Mouse (Mus musculus) C2C12 (cell line): Measurements from ENCODE around the gene Hoxb6. TPM values are rescaled to one million over a fixed set of nuclear protein-coding genes. Genes with fewer than 3 reads are reported as not detected.

Experiments
- H3K27me3 ChIP-seq: one replicate; pipeline ENCODE4 v1.6.1; 2011; ENCODE audit not compliant: control insufficient read depth, insufficient read depth, insufficient read length
- H3K36me3 ChIP-seq: one replicate; pipeline ENCODE4 v1.6.1; 2011; ENCODE audit not compliant: control insufficient read depth, insufficient read depth
- H3K4me3 ChIP-seq: one replicate; pipeline ENCODE4 v1.5.1; 2011; ENCODE audit warnings: mild to moderate bottlenecking, control low read depth; ENCODE audit not compliant: poor library complexity, insufficient read depth, severe bottlenecking
- H3K79me2 ChIP-seq: one replicate; pipeline ENCODE4 v1.6.1; 2011; ENCODE audit not compliant: control insufficient read depth, insufficient read depth
- H3K79me3 ChIP-seq: one replicate; pipeline ENCODE4 v1.6.1; 2011; ENCODE audit warnings: low read depth, control low read depth
- H3ac ChIP-seq: one replicate; pipeline ENCODE3; 2011; ENCODE audit warnings: low read depth; ENCODE audit not compliant: control insufficient read depth, insufficient read length
- CEBPB ChIP-seq: IDR thresholded peaks from one replicate; pipeline ENCODE4 v1.6.1; 2011; ENCODE audit warnings: low read depth, mild to moderate bottlenecking, control low read depth, moderate library complexity
- CTCF ChIP-seq: IDR thresholded peaks from one replicate; pipeline ENCODE4 v1.5.1; 2011; ENCODE audit not compliant: control insufficient read depth, insufficient read depth, insufficient read length
- FOSL1 ChIP-seq: IDR thresholded peaks from one replicate; pipeline ENCODE4 v1.8.0; 2011; ENCODE audit warnings: mild to moderate bottlenecking, low read length; ENCODE audit not compliant: poor library complexity, insufficient read depth, severe bottlenecking
- MAX ChIP-seq: IDR thresholded peaks from one replicate; pipeline ENCODE4 v1.6.1; 2011; ENCODE audit warnings: mild to moderate bottlenecking, control low read depth
- MYOD1 ChIP-seq: IDR thresholded peaks from one replicate; pipeline ENCODE4 v1.6.1; 2011; ENCODE audit warnings: low read depth; ENCODE audit not compliant: control insufficient read depth, insufficient read length
- MYOG ChIP-seq: IDR thresholded peaks from one replicate; pipeline ENCODE4 v1.6.1; 2011; ENCODE audit not compliant: control insufficient read depth, insufficient read length; ENCODE audit errors: extremely low read depth
- USF1 ChIP-seq: IDR thresholded peaks from one replicate; pipeline ENCODE4 v1.6.1; 2011; ENCODE audit warnings: low read depth, mild to moderate bottlenecking, control low read depth, moderate library complexity
- polyA plus RNA-seq: library from polyadenylated mRNA; unstranded; fragments of >200 nt; fragmentation: generic; extraction: Trizol; gene quantifications from one replicate; pipeline ENCODE4 v1.2.1, GENCODE M21; 2012; ENCODE audit warnings: missing spikeins

Hoxb6 gene
- polyA plus RNA-seq, 1 experiment: 0.05 TPM

DNA sequence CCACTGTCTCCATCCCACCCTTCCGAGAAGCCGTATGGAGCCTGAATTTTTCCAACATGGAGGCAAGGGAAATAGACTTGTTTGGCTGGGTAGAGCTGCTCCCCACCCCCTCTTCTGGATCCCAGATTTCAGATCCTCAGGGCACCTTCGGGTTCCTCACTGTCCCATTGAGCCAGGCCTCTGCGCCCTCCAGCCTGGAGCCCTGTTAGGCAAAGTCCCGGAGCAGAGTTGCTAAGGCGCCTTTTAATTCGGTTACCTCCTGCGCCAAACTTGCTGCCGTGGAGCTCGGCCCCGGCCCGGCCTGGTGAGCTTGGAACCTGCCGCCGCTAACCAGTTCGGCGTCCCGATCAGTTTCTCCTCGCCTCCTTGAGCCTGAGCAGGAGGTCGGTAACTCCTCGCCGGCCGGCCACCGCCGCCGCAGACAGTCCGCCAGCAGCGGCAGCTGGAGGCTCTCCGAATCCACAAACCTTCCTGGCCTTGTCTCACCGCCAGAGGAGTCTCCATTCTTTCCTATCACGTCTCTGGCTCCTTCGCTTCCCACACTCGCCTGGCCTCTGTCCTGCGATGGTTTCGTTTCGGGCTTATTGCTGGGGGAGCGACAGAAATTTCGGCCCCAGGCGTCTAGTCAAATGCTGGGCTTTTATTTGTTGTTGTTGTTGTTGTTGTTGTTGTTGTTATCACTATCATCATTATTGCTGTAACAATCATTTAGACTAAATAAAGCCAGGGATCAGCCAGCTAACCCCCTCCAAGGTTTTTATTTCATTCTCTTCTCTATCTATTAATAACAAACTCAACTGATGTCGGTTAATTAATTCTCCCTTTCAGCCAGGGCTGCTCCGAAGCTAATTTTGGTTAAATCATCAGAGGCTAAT, 49.7 kb downstream of the Hoxb6 start:
- Histone ChIP-seq H3ac (no peak overlapping the region), H3K79me3 (no peaks in the 10 kb centered on the region), H3K27me3 (peaks cover 92% of the 10 kb centered on the region), H3K4me3 (no peak overlapping the region), H3K79me2 (no peaks in the 10 kb centered on the region), H3K36me3 (no peaks in the 10 kb centered on the region)
- TF ChIP-seq CTCF: no peak
- no peak for TF ChIP-seq MYOD1
- TF ChIP-seq USF1: no peak
- no peak for TF ChIP-seq CEBPB
- no peak for TF ChIP-seq FOSL1
- no peak for TF ChIP-seq MAX
- no peak for TF ChIP-seq MYOG

DNA sequence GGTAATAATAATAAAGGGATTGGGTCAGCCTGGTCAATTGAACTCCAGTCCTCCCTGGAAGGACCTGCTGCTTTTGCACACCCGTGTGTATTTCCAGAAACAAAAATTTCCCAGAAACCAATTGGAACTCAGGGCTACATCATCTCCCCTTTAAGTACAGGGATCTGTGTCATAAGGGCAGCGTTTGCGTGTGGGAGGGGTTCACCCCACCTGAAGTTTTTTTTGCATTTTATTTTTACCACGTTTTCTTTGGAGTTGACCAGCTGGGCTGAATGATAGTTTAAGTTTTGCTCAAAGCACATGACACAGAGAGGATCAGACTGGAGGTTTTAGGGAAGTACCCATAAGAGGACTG, 50.3 kb downstream of the Hoxb6 start:
- Histone ChIP-seq H3K36me3 (no peaks in the 10 kb centered on the region), H3K27me3 (peaks cover 90% of the 10 kb centered on the region), H3K79me3 (no peaks in the 10 kb centered on the region), H3K4me3 (no peak overlapping the region), H3K79me2 (no peaks in the 10 kb centered on the region), H3ac (no peak overlapping the region)
- no peak for TF ChIP-seq USF1

DNA sequence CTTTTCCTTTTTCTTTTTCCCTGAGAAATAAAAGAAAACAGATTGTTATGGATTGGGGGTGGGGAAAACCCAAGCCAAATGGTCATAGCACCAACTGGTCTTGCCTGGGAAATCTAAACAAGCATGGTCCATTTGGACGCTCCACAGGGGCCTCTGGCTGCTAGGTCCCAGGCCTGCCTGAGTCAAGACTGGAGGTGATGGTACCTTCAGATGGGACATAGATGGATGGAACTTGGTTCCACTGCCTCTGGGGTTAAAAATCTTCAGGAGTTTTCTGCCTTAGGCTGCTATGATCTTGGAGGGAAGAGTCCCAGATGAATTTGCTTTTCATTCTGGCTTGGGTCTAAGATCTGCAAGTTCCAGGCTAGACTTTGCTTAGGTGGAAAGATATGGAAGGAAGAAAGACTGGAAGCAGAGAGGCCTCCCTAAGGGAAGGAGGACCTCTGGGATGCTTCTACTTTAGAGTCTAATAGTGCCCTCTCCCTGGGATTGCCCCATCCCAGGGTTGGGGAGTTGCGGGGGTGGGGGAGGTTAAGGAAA, 51.0 kb downstream of the Hoxb6 start:
- Histone ChIP-seq H3K4me3 (no peak overlapping the region), H3K79me2 (no peaks in the 10 kb centered on the region), H3ac (no peak overlapping the region), H3K36me3 (no peaks in the 10 kb centered on the region), H3K79me3 (no peaks in the 10 kb centered on the region), H3K27me3 (peaks cover 90% of the 10 kb centered on the region)
- TF ChIP-seq FOSL1 (no peak), USF1 (no peak), MAX (no peak), MYOG (no peak), CTCF (no peak), MYOD1 (no peak), CEBPB (no peak)

DNA sequence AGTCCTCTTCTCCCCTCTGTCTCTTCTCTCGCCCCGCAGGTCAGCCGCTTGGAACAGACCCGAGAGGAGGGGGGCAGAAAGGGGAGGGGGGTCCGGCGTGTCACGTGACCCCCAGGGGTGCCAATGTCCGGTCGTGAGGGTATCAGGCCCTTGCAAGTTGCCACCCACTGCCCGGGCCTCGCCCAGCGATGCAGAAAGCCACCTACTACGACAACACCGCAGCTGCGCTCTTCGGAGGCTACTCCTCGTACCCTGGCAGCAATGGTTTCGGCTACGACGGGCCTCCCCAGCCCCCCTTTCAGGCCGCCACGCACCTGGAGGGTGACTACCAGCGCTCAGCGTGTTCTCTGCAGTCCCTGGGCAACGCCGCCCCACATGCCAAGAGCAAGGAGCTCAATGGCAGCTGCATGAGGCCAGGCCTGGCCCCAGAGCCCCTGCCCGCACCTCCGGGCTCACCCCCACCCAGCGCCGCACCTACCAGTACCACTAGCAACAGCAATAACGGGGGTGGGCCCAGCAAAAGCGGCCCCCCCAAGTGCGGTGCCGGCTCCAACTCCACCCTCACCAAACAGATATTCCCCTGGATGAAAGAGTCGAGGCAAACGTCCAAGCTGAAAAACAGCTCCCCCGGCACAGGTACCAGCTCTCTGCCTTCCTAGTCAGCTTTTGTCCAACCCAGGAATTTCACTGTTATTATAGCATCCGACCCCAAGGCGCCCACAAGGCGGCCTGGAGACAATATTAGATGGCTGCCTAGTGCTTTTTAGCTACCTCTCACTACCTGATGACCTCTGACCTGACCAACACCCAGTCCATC, 52.0 kb downstream of the Hoxb6 start:
- H3K79me2 ChIP-seq: no peaks in the 10 kb centered on the region
- H3ac ChIP-seq: no peak overlapping the region
- H3K4me3 ChIP-seq: no peak overlapping the region
- no peaks in the 10 kb centered on the region for H3K36me3 ChIP-seq
- peaks cover 83% of the 10 kb centered on the region for H3K27me3 ChIP-seq
- no peaks in the 10 kb centered on the region for H3K79me3 ChIP-seq
- TF ChIP-seq MAX (no peak), FOSL1 (no peak), CEBPB (no peak), USF1 (no peak), CTCF (no peak), MYOD1 (no peak), MYOG (no peak)

DNA sequence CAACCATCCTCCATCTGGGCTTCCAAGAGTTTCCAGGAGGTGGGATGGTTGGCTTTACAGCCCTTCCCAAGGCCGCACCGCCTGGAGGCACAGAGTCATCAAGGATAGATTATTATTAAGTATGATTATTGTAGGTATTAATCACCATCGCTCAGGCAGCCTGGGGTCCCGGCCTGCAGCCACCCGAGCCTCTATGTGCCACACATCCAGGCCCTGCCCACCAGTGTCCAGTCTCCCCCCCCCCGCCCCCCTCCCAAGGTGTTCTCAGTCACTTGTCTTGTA, 52.5 kb downstream of the Hoxb6 start:
- no peaks in the 10 kb centered on the region for H3K36me3 ChIP-seq
- H3K79me3 ChIP-seq: no peaks in the 10 kb centered on the region
- TF ChIP-seq USF1: no peak
- no peak for TF ChIP-seq MAX
- no peak for TF ChIP-seq MYOD1
- no peak for TF ChIP-seq FOSL1
- no peak for TF ChIP-seq CEBPB
- TF ChIP-seq CTCF: no peak
- no peaks in the 10 kb centered on the region for H3K79me2 ChIP-seq
- peaks cover 83% of the 10 kb centered on the region for H3K27me3 ChIP-seq
- H3ac ChIP-seq: no peak overlapping the region
- no peak overlapping the region for H3K4me3 ChIP-seq

DNA sequence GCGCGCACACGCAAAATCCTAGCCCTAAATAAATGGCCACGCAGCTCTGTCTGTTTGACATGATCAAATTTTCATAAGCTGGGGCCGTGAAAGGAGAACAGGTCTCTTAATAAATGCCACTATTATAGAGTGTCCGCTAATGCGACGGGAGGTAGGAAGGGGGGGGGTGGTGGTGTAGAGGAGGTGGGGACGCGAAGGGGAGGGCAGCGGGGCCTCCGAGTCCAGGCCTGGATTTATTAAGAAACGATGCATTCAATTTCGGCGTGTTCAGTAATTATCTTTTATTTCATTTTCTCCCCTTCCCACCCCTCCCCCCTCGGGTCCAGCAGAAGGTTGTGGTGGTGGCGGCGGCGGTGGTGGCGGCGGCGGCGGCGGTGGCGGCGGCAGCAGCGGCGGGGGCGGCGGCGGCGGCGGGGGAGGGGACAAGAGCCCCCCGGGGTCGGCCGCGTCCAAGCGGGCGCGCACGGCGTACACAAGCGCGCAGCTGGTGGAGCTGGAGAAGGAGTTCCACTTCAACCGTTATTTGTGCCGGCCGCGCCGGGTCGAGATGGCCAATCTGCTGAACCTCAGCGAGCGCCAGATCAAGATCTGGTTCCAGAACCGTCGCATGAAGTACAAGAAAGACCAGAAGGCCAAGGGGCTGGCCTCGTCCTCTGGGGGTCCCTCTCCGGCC, 53.1 kb downstream of the Hoxb6 start:
- Histone ChIP-seq H3K27me3 (peaks cover 80% of the 10 kb centered on the region), H3K79me2 (no peaks in the 10 kb centered on the region), H3ac (no peak overlapping the region), H3K79me3 (no peaks in the 10 kb centered on the region), H3K4me3 (no peak overlapping the region), H3K36me3 (no peaks in the 10 kb centered on the region)
- TF ChIP-seq MYOD1: no peak
- no peak for TF ChIP-seq MYOG
- TF ChIP-seq CEBPB: no peak
